Mouse (Mus musculus) embryonic facial prominence, embryonic 11.5 days (tissue): ENCODE measurements at regions not wholly inside any gene's neighbourhood (a gene's known extent, or its start where the extent isn't known, plus 50 kb on each side); places are given as distances from the start of the nearest gene placed in this dataset.

Experiments
- ATAC-seq: fragments of 200-750 bp; cut with Nextera tagmentation; replicated peaks from 2 replicates; pipeline ENCODE4 v1.8.0; 2017; ENCODE audit warnings: low read depth; ENCODE audit not compliant: insufficient number of reproducible peaks, low FRiP score, low TSS enrichment
- DNase-seq: peaks from one replicate; pipeline ENCODE4 v3.0.0-alpha.2; 2015; ENCODE audit warnings: low spot score
- H3K27ac ChIP-seq: fragments of 300-500 bp; sonication (generic); replicated peaks from 2 replicates; pipeline ENCODE4 v1.5.1; 2014; ENCODE audit warnings: mild to moderate bottlenecking, low read depth, low read length, control low read depth
- H3K27me3 ChIP-seq: fragments of 300-500 bp; sonication (generic); 2 replicates; pipeline ENCODE4 v1.6.1; 2014; ENCODE audit warnings: mild to moderate bottlenecking, low read length, moderate library complexity, mixed read lengths; ENCODE audit not compliant: control insufficient read depth, insufficient read depth
- H3K36me3 ChIP-seq: fragments of 300-500 bp; sonication (generic); replicated peaks from 2 replicates; pipeline ENCODE4 v1.6.1; 2014; ENCODE audit warnings: low read depth, mild to moderate bottlenecking, low read length, moderate library complexity, mixed read lengths; ENCODE audit not compliant: control insufficient read depth, insufficient read depth
- H3K4me1 ChIP-seq: fragments of 300-500 bp; sonication (generic); 2 replicates; pipeline ENCODE4 v1.6.1; 2014; ENCODE audit warnings: low read length, mixed read lengths; ENCODE audit not compliant: control insufficient read depth, insufficient read depth
- H3K4me2 ChIP-seq: fragments of 300-500 bp; sonication (generic); 2 replicates; pipeline ENCODE4 v1.6.1; 2014; ENCODE audit warnings: low read depth, mild to moderate bottlenecking, control low read depth, low read length, moderate library complexity
- H3K4me3 ChIP-seq: fragments of 300-500 bp; sonication (generic); 2 replicates; pipeline ENCODE4 v1.5.1; 2014; ENCODE audit warnings: low read depth, low read length, control low read depth
- H3K9ac ChIP-seq: fragments of 300-500 bp; sonication (generic); replicated peaks from 2 replicates; pipeline ENCODE4 v1.6.1; 2014; ENCODE audit warnings: mild to moderate bottlenecking, control low read depth, low read length
- H3K9me3 ChIP-seq: fragments of 300-500 bp; sonication (generic); replicated peaks from 2 replicates; pipeline ENCODE4 v1.6.1; 2016; ENCODE audit warnings: mild to moderate bottlenecking, low read length, inconsistent platforms, mixed read lengths; ENCODE audit not compliant: control insufficient read depth
- WGBS: fragments of 180-500 bp; shearing (Covaris S2); extraction: QIAGEN DNeasy Blood & Tissue Kit; methylation state at CpG from one replicate; pipeline ENCODE4 v1.1.7; 2014; 5-methylcytosine and 5-hydroxymethylcytosine counted together

DNA sequence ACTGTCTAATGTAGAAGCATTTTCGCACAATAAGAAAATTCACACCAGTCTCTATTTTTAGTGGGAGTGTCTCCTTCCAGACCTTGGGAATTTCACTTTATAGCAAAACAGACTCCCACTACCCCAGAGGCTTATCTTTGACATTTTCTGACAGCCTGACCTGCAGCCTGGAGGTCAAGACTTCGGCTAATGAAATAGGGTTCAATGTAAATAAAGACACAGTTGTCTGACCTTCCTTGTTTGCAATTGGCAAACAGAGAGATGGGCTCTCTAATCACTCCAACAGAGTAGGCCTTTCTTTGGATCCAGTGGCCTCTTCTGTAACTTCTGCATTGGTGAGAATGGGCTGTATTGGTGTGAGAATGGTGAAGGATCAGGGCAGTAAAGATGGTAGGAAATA lies 321.7 kb upstream of the Tnp1 start:
- 47% methylated on average over 2 of the region's 2 CpGs for WGBS
- no peak for ATAC-seq
- no peaks in the 10 kb centered on the region for H3K27me3 ChIP-seq

DNA sequence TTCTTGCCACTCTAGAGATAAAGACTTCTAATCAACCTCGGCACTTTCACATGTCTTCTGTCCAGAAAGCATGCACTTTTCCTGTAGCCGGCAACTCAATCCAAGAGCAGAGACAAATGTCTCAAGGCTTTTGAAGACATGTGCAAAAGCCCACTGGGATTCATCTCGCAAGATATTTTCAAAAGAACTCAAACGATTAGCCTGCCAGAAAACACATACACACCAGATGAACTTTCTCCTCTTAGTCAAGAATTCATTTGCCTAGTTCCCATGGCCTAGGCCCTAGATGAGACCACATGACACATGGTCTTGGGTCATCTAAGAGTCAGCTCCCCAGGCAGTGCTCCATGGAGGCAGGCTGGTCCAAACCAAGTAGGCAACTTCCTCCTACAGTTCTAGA lies 293.8 kb upstream of the Tnp1 start:
- Histone ChIP-seq H3K27ac (no peak overlapping the region), H3K9ac (no peak overlapping the region), H3K9me3 (no peaks in the 10 kb centered on the region), H3K4me2 (no peak overlapping the region), H3K36me3 (no peaks in the 10 kb centered on the region), H3K4me1 (no peaks in the 10 kb centered on the region), H3K4me3 (no peak overlapping the region), H3K27me3 (no peaks in the 10 kb centered on the region)
- ATAC-seq (no peak), DNase-seq (no peak)
- WGBS, result 90% methylated on average over 4 of the region's 4 CpGs

More for the DNA sequence above, 321.7 kb upstream of the Tnp1 start:
- Histone ChIP-seq H3K4me2 (no peak overlapping the region), H3K4me1 (no peaks in the 10 kb centered on the region), H3K4me3 (no peak overlapping the region), H3K9ac (no peak overlapping the region), H3K9me3 (no peaks in the 10 kb centered on the region), H3K36me3 (no peaks in the 10 kb centered on the region), H3K27ac (no peak overlapping the region)
- DNase-seq, result no peak

DNA sequence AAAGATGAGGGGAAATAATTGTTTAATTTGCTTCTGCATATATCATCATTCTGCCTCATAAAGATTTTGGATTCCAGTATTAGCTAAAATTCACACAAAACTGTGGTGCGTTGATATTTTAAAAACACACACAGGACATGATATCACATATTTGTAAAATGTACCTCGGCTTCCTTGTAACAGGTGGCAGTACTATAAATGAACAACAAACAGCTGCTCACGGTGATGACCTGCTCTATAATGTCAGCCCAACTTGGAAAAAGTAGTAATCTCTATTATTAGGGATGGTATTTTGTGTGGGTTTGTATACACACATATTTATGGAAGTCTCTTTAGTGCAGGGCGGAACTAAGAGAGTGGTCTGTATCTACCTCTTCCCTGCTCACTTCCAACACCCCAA lies 292.7 kb upstream of the Tnp1 start:
- ATAC-seq, result no peak
- Histone ChIP-seq H3K4me2 (no peak overlapping the region), H3K4me1 (no peaks in the 10 kb centered on the region), H3K9ac (no peak overlapping the region), H3K4me3 (no peak overlapping the region), H3K27ac (no peak overlapping the region), H3K27me3 (no peaks in the 10 kb centered on the region), H3K9me3 (no peaks in the 10 kb centered on the region), H3K36me3 (no peaks in the 10 kb centered on the region)
- DNase-seq, result no peak
- WGBS, result 90% methylated on average over 4 of the region's 4 CpGs

DNA sequence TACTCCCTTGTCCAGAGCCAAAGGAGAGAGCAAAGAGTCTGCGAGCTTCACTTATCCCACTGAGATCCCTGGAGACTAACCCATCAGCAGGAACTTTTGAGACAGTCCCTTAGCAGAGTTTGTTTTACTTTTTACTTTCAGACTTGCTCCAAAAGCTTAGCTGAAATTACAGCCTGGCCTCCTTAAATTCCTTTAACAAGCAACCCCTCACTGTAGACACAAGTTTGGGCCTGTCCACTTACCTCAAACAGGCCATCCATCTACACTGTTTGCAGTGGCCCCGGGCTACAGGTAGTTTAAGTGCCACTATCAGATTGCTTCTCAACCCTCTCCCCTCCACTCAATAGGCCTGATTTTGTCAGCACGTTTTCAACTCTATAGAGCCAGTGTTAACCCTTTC lies 291.5 kb upstream of the Tnp1 start:
- H3K36me3 ChIP-seq, result no peaks in the 10 kb centered on the region
- H3K27ac ChIP-seq, result no peak overlapping the region
- no peaks in the 10 kb centered on the region for H3K9me3 ChIP-seq
- WGBS, result 11% methylated on average over 3 of the region's 3 CpGs
- peak; percentile 72 for ATAC-seq
- no peak overlapping the region for H3K4me2 ChIP-seq
- no peaks in the 10 kb centered on the region for H3K4me1 ChIP-seq
- DNase-seq, result peak; percentile 75
- H3K4me3 ChIP-seq, result no peak overlapping the region
- no peak overlapping the region for H3K9ac ChIP-seq
- H3K27me3 ChIP-seq, result no peaks in the 10 kb centered on the region

DNA sequence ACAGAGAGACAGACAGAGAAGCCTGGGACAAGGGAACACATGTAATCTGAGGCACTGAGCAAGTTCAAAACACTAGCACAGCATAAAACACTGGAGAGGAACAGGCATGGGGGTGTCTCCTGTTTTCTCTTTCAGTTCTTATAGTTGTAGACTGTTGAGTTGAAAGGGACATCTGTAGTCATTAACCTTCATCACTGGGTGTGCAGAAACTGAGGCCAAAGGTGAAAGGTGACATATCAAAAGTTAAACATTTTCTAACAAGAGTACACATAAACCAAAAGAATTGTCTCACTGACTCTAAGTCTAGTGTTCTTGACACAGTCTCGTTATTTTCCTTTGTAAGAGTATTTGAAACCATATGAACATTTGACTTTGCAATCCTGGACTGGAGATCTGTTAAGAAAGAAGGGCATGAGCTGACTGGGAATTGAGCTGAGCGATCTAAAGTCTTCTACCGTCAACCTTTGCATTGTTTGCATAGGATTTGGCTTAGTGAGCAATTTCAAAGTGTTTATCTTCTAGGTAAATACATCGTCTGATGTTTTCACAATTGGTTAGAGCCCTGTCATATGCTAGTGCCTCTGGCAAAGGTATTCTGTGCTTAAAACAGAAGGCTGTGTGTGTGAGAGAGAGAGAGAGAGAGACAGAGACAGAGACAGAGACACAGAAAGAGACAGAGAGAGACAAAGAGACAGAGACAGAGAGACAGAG lies 284.4 kb upstream of the Tnp1 start:
- H3K4me2 ChIP-seq, result no peak overlapping the region
- no peaks in the 10 kb centered on the region for H3K9me3 ChIP-seq
- H3K36me3 ChIP-seq, result no peaks in the 10 kb centered on the region
- H3K27ac ChIP-seq, result no peak overlapping the region
- H3K4me3 ChIP-seq, result no peak overlapping the region
- ATAC-seq (no peak), DNase-seq (no peak)
- no peak overlapping the region for H3K9ac ChIP-seq
- WGBS, result 70% methylated on average over 4 of the region's 4 CpGs
- H3K4me1 ChIP-seq, result no peaks in the 10 kb centered on the region
- no peaks in the 10 kb centered on the region for H3K27me3 ChIP-seq

DNA sequence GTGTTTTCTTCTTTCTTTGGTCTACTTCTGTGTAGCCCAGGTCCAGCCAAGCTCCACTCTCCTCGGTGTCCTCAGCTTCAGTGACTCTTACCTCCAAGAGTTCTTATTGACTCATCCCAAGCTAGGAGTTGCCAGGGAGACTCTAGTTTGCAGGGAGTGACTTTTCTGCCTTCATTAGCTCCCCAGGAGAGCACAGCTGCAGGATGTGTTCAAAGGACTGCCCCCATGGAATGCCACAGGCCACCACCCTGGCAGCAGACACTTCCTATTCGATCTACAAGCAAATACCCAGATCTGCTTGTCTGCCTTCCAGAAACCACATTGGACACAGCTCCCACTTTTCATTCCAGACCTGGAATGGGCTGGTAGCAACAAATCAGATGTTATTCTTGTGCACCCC lies 269.6 kb upstream of the Tnp1 start:
- Histone ChIP-seq H3K9ac (no peak overlapping the region), H3K4me2 (no peak overlapping the region), H3K27ac (no peak overlapping the region), H3K27me3 (no peaks in the 10 kb centered on the region), H3K4me3 (no peak overlapping the region), H3K4me1 (no peaks in the 10 kb centered on the region), H3K9me3 (no peaks in the 10 kb centered on the region), H3K36me3 (no peaks in the 10 kb centered on the region)
- 76% methylated on average over 2 of the region's 2 CpGs for WGBS
- ATAC-seq (no peak), DNase-seq (no peak)

DNA sequence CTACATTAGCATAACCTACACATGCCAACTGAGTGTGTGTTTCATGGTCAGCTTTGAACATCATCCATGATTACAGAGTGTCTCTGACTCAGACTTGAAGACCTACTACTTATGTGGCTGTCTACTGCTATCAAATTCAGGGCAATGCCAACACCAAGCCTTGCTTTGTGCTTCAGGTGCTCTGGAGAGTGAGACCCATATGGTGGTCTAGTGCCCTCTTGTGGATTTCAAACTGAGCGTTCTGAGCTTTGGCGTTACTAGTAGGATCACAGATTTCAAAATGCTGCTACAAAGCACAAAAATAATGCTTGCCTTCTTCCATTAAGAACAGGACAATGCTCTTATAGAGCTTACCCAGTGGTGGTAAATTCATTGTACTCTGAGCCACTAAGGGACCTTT lies 258.8 kb upstream of the Tnp1 start:
- DNase-seq, result peak; percentile 60

DNA sequence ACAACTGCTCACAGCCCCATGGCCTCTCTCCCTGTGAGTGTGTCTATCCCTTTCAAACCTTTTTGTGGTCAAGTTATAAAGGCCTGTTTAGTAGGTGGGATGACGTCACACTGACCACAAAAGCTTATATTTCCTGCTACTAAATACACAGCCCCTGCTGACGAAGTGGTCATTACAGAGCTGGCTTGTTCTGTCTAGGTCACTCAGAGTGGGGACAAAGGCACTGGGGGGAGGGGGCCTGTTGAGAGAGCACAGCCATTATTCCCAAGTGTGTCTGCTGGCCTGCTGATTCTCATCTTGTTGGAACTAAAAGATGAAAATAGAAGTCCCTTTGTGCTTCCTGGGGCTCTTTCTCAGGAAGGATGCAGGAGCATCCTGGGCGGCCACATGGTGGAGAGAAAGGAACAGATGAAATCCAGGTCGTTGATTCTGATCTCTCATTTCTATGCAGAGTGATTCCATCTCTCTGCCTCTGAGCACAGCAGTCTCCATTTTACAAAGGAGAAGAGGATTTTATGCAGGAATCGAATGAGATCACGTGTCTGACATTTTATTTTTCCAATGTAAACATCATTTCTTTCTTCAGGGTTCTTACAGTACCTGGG lies 255.2 kb upstream of the Tnp1 start:
- WGBS, result 45% methylated on average over 6 of the region's 6 CpGs
- no peaks in the 10 kb centered on the region for H3K4me1 ChIP-seq
- no peak overlapping the region for H3K27ac ChIP-seq
- no peak overlapping the region for H3K4me2 ChIP-seq
- peak; percentile 45 for DNase-seq
- H3K9ac ChIP-seq, result no peak overlapping the region
- H3K4me3 ChIP-seq, result no peak overlapping the region
- peak; percentile 79 for ATAC-seq
- no peaks in the 10 kb centered on the region for H3K36me3 ChIP-seq
- H3K27me3 ChIP-seq, result no peaks in the 10 kb centered on the region
- no peaks in the 10 kb centered on the region for H3K9me3 ChIP-seq

More for the DNA sequence above, 258.8 kb upstream of the Tnp1 start:
- no peaks in the 10 kb centered on the region for H3K36me3 ChIP-seq
- 39% methylated on average over 2 of the region's 2 CpGs for WGBS
- H3K4me1 ChIP-seq, result no peaks in the 10 kb centered on the region
- no peak for ATAC-seq
- no peaks in the 10 kb centered on the region for H3K27me3 ChIP-seq
- no peak overlapping the region for H3K4me3 ChIP-seq
- no peak overlapping the region for H3K4me2 ChIP-seq
- H3K27ac ChIP-seq, result no peak overlapping the region
- H3K9me3 ChIP-seq, result no peaks in the 10 kb centered on the region
- no peak overlapping the region for H3K9ac ChIP-seq
